Mouse (Mus musculus): Measurements from ENCODE around the gene Pgpep1.

The Pgpep1 gene

GRCm38 (mm10) chr8:70630532-70631381, 29.4 kb downstream of the Pgpep1 start:
- peak; percentile 54 for DNase-seq

GRCm38 (mm10) chr8:70629574-70630531, 30.3 kb downstream of the Pgpep1 start:
- peak; percentile 84 for DNase-seq

- no peak for DNase-seq
These were observed 31.1 kb downstream of the Pgpep1 start for GRCm38 (mm10) chr8:70628986-70629490.

- DNase-seq = no peak
These were observed 33.1 kb downstream of the Pgpep1 start for GRCm38 (mm10) chr8:70627041-70627440.

GRCm38 (mm10) chr8:70625104-70625503, 35.1 kb downstream of the Pgpep1 start:
- DNase-seq = peak; percentile 79

GRCm38 (mm10) chr8:70622220-70622619, 38.0 kb downstream of the Pgpep1 start:
- no peak for DNase-seq

- DNase-seq = peak; percentile 56
These were observed 41.3 kb downstream of the Pgpep1 start for GRCm38 (mm10) chr8:70618888-70619334.

GRCm38 (mm10) chr8:70617985-70618384, 42.2 kb downstream of the Pgpep1 start:
- no peak for DNase-seq

- DNase-seq = no peak
These were observed 43.5 kb downstream of the Pgpep1 start for GRCm38 (mm10) chr8:70616645-70617044.

GRCm38 (mm10) chr8:70615894-70616293, 44.3 kb downstream of the Pgpep1 start, which contains the start of gene Lrrc25:
Gene Lrrc25, plus strand, starts transcription at chr8:70616155.
- no peak for DNase-seq

GRCm38 (mm10) chr8:70615281-70615680, 44.9 kb downstream of the Pgpep1 start:
- no peak for DNase-seq

GRCm38 (mm10) chr8:70614469-70614868, 45.7 kb downstream of the Pgpep1 start:
- no peak for DNase-seq

GRCm38 (mm10) chr8:70613763-70614162, 46.4 kb downstream of the Pgpep1 start:
- DNase-seq = no peak

GRCm38 (mm10) chr8:70611849-70612248, 48.3 kb downstream of the Pgpep1 start:
- DNase-seq = peak; percentile 94

GRCm38 (mm10) chr8:70610796-70611771, 49.1 kb downstream of the Pgpep1 start:
- DNase-seq = peak; percentile 93

- DNase-seq = peak; percentile 92
These were observed 50.1 kb downstream of the Pgpep1 start for GRCm38 (mm10) chr8:70609849-70610795.

- DNase-seq = peak; percentile 90
These were observed 50.8 kb downstream of the Pgpep1 start for GRCm38 (mm10) chr8:70609368-70609848.

- DNase-seq = no peak
These were observed 51.3 kb downstream of the Pgpep1 start, which contains the start of gene Ssbp4 for GRCm38 (mm10) chr8:70608749-70609367. Gene Ssbp4, minus strand, starts transcription at chr8:70608872.

- DNase-seq = peak; percentile 54
These were observed 52.1 kb downstream of the Pgpep1 start for GRCm38 (mm10) chr8:70607898-70608748.

All from lung, postnatal 14 days (tissue).